Mouse (Mus musculus) cerebellum, postnatal 4 days (tissue): ENCODE results near the gene Cntnap1.

Experiments used
- DNase-seq, 2 experiments: peaks; one replicate each; pipeline ENCODE4 v3.0.0; 2022; ENCODE audit warnings: low spot score in 2 of 2, mixed read lengths in 1 of 2

Cntnap1 gene

GRCm38 (mm10) chr11:101220853-101221252 lies 50.5 kb downstream of the Cntnap1 start:
- DNase-seq, result no peak

DNA sequence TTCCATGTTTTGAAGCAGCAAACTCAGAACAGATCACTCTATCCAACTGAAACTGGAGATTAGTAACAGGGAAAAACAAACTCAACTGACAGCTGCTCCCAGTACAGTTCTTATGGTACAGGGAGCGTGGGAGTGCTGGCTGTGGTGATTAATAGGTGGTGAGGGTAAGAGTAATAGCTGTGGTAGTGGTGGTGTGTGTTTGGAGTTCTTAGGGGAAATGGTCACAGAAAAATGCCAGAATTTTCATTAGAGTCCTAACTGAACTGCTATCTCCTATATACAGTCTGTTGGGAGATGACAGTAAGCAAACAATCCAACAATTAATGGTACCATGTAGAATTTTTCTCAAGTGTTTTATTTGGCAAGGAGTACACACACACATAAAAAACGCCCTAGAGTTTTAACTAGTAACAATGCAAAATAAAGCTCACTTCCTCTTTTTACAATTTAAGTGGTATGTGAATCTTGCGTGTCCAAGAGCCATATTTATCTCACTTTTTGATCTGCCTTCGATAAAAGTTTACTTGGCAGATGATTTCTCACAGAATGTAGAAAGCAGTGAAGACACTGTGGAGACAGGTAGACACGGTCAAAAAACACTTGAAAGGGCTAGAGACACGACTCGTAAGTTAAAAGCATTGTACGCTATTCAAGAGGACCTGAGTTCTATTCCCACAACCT lies 51.1 kb downstream of the Cntnap1 start:
- DNase-seq, result no peak

GRCm38 (mm10) chr11:101224337-101224736 lies 54.0 kb downstream of the Cntnap1 start:
- DNase-seq, result no peak

DNA sequence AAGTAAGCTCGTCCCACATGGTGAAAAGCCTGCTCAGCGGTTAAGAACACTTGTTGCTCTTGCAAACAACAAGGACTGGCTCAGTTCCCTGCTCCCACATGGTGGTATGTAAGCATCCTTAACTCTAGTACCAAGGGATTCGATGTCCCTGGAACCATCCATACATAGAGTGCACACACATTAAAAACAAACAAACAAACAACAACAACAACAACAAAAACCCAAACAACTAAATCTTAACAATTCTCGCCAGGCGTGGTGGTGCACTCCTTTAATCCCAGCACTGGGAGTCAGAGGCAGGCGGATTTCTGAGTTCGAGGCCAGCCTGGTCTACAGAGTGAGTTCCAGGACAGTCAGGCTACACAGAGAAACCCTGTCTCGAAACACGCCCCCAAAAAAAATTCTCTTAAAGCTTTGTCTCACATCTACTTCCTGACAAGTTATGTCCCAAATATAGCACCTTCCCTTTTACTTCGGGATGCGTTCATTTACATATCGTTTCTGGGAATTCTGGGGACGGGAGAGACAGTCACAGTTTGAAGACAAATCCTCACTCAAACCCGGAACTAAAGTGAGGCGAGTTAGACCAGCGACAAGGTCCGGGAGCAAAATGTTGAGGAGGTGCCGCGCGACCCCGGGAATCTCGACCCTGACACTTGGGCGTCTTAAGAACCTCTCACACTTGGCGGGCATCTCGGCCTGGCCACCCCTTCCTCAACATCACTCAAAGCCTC lies 55.2 kb downstream of the Cntnap1 start:
- no peak for DNase-seq

DNA sequence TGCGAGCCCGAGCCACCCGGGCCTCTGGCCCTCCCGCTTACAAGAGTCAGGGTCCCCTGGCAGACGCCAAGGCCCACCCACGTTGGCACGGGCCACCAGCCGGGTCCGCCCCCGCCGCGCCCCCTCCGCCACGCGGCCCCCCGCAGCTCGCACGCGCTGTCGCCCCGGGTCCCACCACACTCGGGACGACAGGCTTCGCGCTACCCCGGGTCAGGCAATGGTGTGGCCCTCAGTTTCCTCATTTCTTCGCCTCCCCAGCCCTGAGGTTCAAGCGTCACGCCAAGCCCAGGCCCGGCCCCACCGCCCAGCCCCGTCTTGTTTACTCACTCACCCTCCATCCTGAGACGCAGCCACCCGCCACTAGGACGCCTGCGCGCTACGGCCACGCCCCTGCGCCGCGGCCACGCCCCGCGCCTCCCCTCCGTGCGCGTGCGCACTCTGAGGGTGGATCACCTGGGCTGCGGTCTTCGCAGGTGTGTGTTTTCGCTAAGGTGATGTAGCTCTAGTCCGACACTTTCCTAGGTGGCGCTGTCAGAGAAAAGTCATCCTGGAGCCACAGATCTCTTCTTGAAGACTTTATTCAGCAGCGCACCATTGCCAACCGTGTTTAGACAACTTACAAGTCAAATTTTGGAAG lies 55.9 kb downstream of the Cntnap1 start, which contains the start of gene Ezh1:
Gene Ezh1 (minus strand): TSS at position 399 of the 637 bp plus-strand sequence.
- peak; percentile 82 to 85 for DNase-seq

DNA sequence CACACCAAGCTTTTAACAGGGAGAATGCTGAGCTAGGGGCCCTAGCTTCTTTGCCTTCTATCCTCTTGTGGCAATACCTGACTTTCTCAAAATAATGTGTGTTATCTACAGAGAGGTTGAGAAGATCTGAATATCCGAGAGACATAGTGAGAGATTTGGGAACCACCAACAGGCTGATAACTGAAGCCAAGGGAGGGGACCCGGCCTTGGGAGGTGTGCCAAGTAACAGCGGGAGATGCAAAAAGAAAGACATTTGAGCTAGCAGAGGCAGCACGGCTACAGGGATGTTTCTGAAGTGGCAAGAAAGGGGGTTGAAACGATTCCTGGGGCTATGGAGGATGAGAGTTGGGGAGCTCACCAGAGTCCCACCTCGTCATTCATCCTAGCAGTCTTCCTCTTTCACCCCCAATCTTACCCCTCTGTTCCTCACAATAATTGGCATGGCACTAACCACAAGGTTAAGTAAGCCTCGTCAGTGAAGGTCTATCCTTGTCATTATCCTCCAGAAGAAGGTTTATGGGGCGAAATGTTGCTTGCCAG lies 59.1 kb downstream of the Cntnap1 start:
- DNase-seq, result peak; percentile 32 to 70

GRCm38 (mm10) chr11:101230061-101230511 lies 59.8 kb downstream of the Cntnap1 start:
- no peak for DNase-seq

GRCm38 (mm10) chr11:101230526-101230925 lies 60.2 kb downstream of the Cntnap1 start:
- DNase-seq, result no peak

DNA sequence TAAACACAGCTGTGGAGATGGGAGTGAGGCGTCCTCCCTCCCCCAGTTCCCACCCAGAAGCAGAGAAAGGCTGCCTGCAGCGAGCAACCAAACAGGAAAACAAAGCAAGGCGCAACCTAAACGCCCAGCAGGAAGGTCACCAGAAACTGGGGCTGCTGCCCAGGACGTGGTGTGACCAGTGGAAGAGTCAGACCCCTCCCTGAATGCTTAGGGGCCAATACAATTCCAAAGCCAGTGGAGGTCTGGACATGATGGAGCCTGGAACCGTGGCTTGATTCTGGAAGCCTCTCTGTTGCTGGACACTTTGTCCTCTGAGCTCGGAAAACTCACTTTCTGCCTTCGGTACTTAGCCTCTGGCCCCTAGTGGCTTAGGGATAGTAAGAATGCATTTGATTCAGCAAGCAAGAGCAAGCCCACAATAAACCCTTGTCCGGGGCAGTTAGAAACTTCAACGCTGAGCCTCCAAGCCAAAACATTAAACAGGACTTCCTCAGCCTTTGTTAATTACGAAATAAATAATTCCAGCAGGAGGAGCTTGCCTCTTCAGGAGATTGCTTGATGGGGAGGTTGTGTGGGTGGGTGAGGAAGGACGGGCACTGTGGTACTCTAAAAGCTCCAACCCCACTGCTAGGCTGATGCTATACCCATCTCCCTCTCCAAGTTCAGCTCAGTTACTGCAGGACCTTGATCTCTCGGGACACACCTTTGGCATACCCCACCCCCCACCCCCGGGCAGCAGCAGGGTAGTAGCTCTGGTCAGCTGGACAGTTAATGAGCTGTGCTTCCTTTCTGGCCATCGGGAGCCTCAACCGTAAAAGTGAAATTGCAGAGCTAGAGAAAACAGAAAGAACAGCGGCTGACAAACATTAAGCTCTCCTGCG lies 60.9 kb downstream of the Cntnap1 start:
- DNase-seq, result peak in 1 of 2 experiments; percentile 24

- DNase-seq, result no peak
Measured at GRCm38 (mm10) chr11:101232010-101232839, 61.9 kb downstream of the Cntnap1 start.

- DNase-seq, result no peak
Measured at GRCm38 (mm10) chr11:101233240-101233639, 62.9 kb downstream of the Cntnap1 start.

GRCm38 (mm10) chr11:101234124-101234523 lies 63.8 kb downstream of the Cntnap1 start:
- no peak for DNase-seq

DNA sequence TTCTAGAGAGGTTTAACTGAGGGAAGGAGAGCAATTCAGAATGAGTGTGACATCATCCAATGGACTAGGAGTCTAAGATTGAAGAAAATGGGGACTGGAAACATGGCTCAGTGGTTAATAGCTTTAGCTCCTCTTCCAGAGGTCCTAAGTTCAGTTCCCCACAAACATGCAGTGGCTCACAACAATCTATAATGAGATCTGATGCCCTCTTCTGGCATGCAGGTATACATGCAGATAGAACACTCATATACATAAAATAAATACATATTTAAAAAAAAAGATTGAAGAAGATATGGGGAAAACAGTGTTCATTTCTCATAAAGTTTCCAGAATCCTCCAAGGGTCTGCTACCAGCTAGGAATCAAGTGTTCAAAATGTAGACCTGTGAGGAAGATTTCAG lies 65.1 kb downstream of the Cntnap1 start:
- no peak for DNase-seq

- no peak for DNase-seq
Measured at GRCm38 (mm10) chr11:101236782-101237181, 66.5 kb downstream of the Cntnap1 start.

GRCm38 (mm10) chr11:101238071-101238647 lies 67.8 kb downstream of the Cntnap1 start:
- peak in 1 of 2 experiments; percentile 45 for DNase-seq
